Mouse (Mus musculus) ES-E14 (cell line): ENCODE results near the gene P2rx3. TPM values are rescaled to one million over a fixed set of nuclear protein-coding genes. Genes with fewer than 3 reads are reported as not detected.

Source experiments
- DNase-seq: peaks from one replicate; pipeline ENCODE4 v3.0.0-alpha.2; 2013; ENCODE audit warnings: low read depth, low spot score
- H3K27ac ChIP-seq: 2 replicates; pipeline ENCODE4 v1.5.1; 2012; ENCODE audit warnings: low read depth, mild to moderate bottlenecking, low read length, moderate library complexity, mixed read lengths; ENCODE audit not compliant: poor library complexity, insufficient read depth, severe bottlenecking
- H3K36me3 ChIP-seq: 2 replicates; pipeline ENCODE4 v1.6.1; 2012; ENCODE audit warnings: mild to moderate bottlenecking, low read length, moderate library complexity, mixed read lengths; ENCODE audit not compliant: control insufficient read depth, poor library complexity, insufficient read depth, severe bottlenecking
- H3K4me1 ChIP-seq, 2 experiments: fragments of 150-350 bp in 1 of 2; sonication (generic) in 1 of 2; 2 replicates each; pipeline ENCODE4 v1.6.1; 2012; ENCODE audit warnings: low read length in 2 of 2, mild to moderate bottlenecking in 1 of 2, mixed read lengths in 1 of 2; ENCODE audit not compliant: control insufficient read depth in 2 of 2, insufficient read depth in 2 of 2, poor library complexity in 1 of 2
- H3K4me3 ChIP-seq, 2 experiments: fragments of 150-350 bp in 1 of 2; sonication (generic) in 1 of 2; 2 replicates each; pipeline ENCODE4 v1.5.1; 2012; ENCODE audit warnings: low read length in 2 of 2, low read depth in 1 of 2, mild to moderate bottlenecking in 1 of 2, mixed read lengths in 1 of 2; ENCODE audit not compliant: insufficient read depth in 1 of 2, poor library complexity in 1 of 2, severe bottlenecking in 1 of 2
- H3K9ac ChIP-seq: 2 replicates; pipeline ENCODE4 v1.6.1; 2012; ENCODE audit warnings: low read depth, mild to moderate bottlenecking, low read length, mixed read lengths; ENCODE audit not compliant: poor library complexity, insufficient read depth, severe bottlenecking
- H3K9me3 ChIP-seq: fragments of 150-350 bp; sonication (generic); 2 replicates; pipeline ENCODE4 v1.6.1; 2012; ENCODE audit warnings: low read depth, mild to moderate bottlenecking, low read length; ENCODE audit not compliant: control insufficient read depth, insufficient read depth
- CHD2 ChIP-seq: IDR thresholded peaks from 2 replicates; pipeline ENCODE4 v1.6.1; 2014; ENCODE audit warnings: mild to moderate bottlenecking, low read depth, low read length, inconsistent platforms
- HCFC1 ChIP-seq: IDR thresholded peaks from 2 replicates; pipeline ENCODE4 v1.6.1; 2012; ENCODE audit warnings: low read length, inconsistent platforms, borderline replicate concordance; ENCODE audit not compliant: insufficient read depth
- MAFK ChIP-seq: IDR thresholded peaks from 2 replicates; pipeline ENCODE4 v1.6.1; 2014; ENCODE audit warnings: mild to moderate bottlenecking, low read depth, low read length, inconsistent platforms; ENCODE audit not compliant: insufficient read depth
- ZC3H11A ChIP-seq: IDR thresholded peaks from 2 replicates; pipeline ENCODE4 v1.6.1; 2012; ENCODE audit warnings: low read depth, mild to moderate bottlenecking, inconsistent platforms, low read length, borderline replicate concordance
- ZNF384 ChIP-seq: IDR thresholded peaks from 2 replicates; pipeline ENCODE4 v1.6.1; 2012; ENCODE audit warnings: low read depth, low read length, inconsistent platforms
- in situ Hi-C, 2 experiments: fragments of 600-800 bp; cut with MboI; formaldehyde crosslinking; loops; one replicate each; pipeline ENCODE4 v1.15.1; 2025; ENCODE audit warnings: low sequenced_read_pairs in 2 of 2, inconsistent platforms in 1 of 2; ENCODE audit not compliant: unreplicated experiment in 2 of 2
- total RNA-seq: library from RNA; depleted of rRNA; stranded (reverse); fragments of 300-350 nt; gene quantifications from 2 replicates; pipeline ENCODE4 v1.2.3, GENCODE M21; 2012

P2rx3 gene
- total RNA-seq, 1 experiment = 4.6 TPM

DNA sequence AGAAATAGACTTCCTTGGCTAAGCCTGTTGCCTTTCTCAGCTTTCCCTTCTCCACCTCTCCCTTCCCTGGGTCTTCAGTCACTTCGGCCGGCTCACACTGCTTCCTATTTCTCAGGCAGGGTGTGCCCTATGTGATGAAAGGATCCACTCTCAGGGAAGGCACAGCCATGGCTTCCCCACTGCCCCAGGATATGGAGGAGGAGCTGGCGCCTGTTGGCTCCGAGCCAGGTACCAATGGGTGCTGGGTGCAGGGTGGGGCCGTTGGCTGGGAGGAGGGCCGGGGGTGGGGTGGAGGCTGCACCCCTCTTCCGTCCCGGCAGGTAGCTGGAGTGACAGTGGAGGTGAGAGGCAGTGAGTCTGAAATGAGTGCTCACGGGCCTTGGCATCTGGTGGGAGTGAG lies 13.5 kb upstream of the P2rx3 start:
- H3K9me3 ChIP-seq = no peaks in the 10 kb centered on the region
- TF ChIP-seq ZC3H11A = no peak
- TF ChIP-seq MAFK = no peak
- TF ChIP-seq HCFC1 = no peak
- no peak for TF ChIP-seq CHD2
- no peak for TF ChIP-seq ZNF384
- peaks cover 28% of the 10 kb centered on the region for H3K36me3 ChIP-seq
- peak overlapping the region; percentile 17 for H3K27ac ChIP-seq
- H3K4me3 ChIP-seq = peak overlapping the region; percentile 26 to 50
- in situ Hi-C loops = no loop called here
- DNase-seq = no peak
- H3K4me1 ChIP-seq = peaks cover 5 to 25% of the 10 kb centered on the region in 2 experiments; a peak in 3 of 4 replicates
- peak overlapping the region; percentile 24 for H3K9ac ChIP-seq

- Histone ChIP-seq H3K4me3 (peak overlapping the region; percentile 26 to 50), H3K9ac (peak overlapping the region; percentile 24), H3K27ac (peak overlapping the region; percentile 17), H3K36me3 (peaks cover 32% of the 10 kb centered on the region), H3K4me1 (peaks cover 5 to 28% of the 10 kb centered on the region in 2 experiments; a peak in 3 of 4 replicates), H3K9me3 (no peaks in the 10 kb centered on the region)
- TF ChIP-seq MAFK = no peak
- no peak for TF ChIP-seq ZC3H11A
- no peak for TF ChIP-seq ZNF384
- no peak for TF ChIP-seq HCFC1
- TF ChIP-seq CHD2 = no peak
- no peak for DNase-seq
- in situ Hi-C loops = no loop called here
These were observed 12.9 kb upstream of the P2rx3 start for GRCm38 (mm10) chr2:85050001-85050634.

DNA sequence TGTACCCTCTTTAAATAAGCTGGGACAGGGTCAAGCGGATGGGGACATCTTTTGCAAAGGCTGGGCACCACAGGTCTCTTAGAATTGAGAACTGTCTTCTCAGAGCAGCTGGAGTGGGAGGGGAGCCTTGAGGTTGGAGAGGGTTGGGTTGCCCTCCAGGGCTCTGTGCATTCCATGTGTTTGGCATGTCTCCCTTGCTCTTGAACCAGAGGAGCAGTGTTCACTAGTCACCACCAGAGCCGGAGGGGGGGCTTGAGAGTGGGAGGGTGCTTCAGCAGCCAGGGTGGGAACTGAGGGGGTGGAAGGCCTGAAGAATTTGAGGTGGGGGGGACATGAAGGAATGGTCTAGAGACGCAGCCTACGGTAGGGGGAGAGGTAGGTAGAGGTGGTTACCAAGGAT lies 12.0 kb upstream of the P2rx3 start:
- DNase-seq = no peak
- no peaks in the 10 kb centered on the region for H3K9me3 ChIP-seq
- in situ Hi-C loops = no loop called here
- H3K36me3 ChIP-seq = peaks cover 34% of the 10 kb centered on the region
- no peak overlapping the region for H3K27ac ChIP-seq
- TF ChIP-seq ZNF384 = no peak
- H3K9ac ChIP-seq = no peak overlapping the region
- no peak overlapping the region for H3K4me3 ChIP-seq
- H3K4me1 ChIP-seq = peaks cover 5 to 29% of the 10 kb centered on the region in 2 experiments; a peak in 3 of 4 replicates

GRCm38 (mm10) chr2:85048168-85048751 lies 11.0 kb upstream of the P2rx3 start:
- peak overlapping the region; percentile 14; the same call in 1 of the 2 replicates for H3K27ac ChIP-seq
- peaks cover 5 to 28% of the 10 kb centered on the region in 2 experiments; a peak in 3 of 4 replicates for H3K4me1 ChIP-seq
- TF ChIP-seq MAFK (no peak), ZC3H11A (no peak), CHD2 (no peak), ZNF384 (no peak), HCFC1 (no peak)
- H3K9me3 ChIP-seq = no peaks in the 10 kb centered on the region
- peaks cover 40% of the 10 kb centered on the region for H3K36me3 ChIP-seq
- in situ Hi-C loops = no loop called here
- peak overlapping the region; percentile 86 to 88 for H3K4me3 ChIP-seq
- H3K9ac ChIP-seq = peak overlapping the region; percentile 72
- no peak for DNase-seq
